Mouse (Mus musculus) MEL (cell line): ENCODE results near the gene Znrf1. TPM values are rescaled to one million over a fixed set of nuclear protein-coding genes. Genes with fewer than 3 reads are reported as not detected.

Experiments
- DNase-seq: peaks from one replicate; pipeline ENCODE4 v3.0.0; 2011; ENCODE audit warnings: low read depth, low spot score
- H3K27ac ChIP-seq: 2 replicates; pipeline ENCODE4 v1.5.1; 2012; ENCODE audit warnings: low read depth, mild to moderate bottlenecking, control low read depth, low read length, moderate library complexity; ENCODE audit not compliant: control insufficient read depth
- H3K27me3 ChIP-seq, 2 experiments: fragments of 150-350 bp in 1 of 2; sonication (generic) in 1 of 2; 2 replicates each; pipeline ENCODE4 v1.6.1; 2012; ENCODE audit warnings: low read length in 2 of 2, mild to moderate bottlenecking in 2 of 2, improper control_type of control experiment in 1 of 2, moderate library complexity in 1 of 2; ENCODE audit not compliant: insufficient read depth in 2 of 2, control insufficient read depth in 1 of 2
- H3K36me3 ChIP-seq, 2 experiments: 2 replicates each; pipeline ENCODE4 v1.6.1; 2012 to 2014; ENCODE audit warnings: low read length in 2 of 2, improper control_type of control experiment in 1 of 2, inconsistent platforms in 1 of 2, mild to moderate bottlenecking in 1 of 2; ENCODE audit not compliant: insufficient read depth in 2 of 2, control insufficient read depth in 1 of 2
- H3K4me1 ChIP-seq, 2 experiments: fragments of 150-350 bp in 1 of 2; sonication (generic) in 1 of 2; 2 replicates each; pipeline ENCODE4 v1.6.1; 2012; ENCODE audit warnings: low read length in 2 of 2, improper control_type of control experiment in 1 of 2, mild to moderate bottlenecking in 1 of 2; ENCODE audit not compliant: insufficient read depth in 2 of 2, control insufficient read depth in 1 of 2
- H3K4me3 ChIP-seq, 2 experiments: fragments of 150-350 bp in 1 of 2; sonication (generic) in 1 of 2; 2 replicates each; pipeline ENCODE4 v1.5.1; 2012; ENCODE audit warnings: low read depth in 2 of 2, low read length in 2 of 2, mild to moderate bottlenecking in 2 of 2, moderate library complexity in 2 of 2, control low read depth in 1 of 2, improper control_type of control experiment in 1 of 2; ENCODE audit not compliant: control insufficient read depth in 1 of 2, insufficient read depth in 1 of 2
- H3K79me2 ChIP-seq: 2 replicates; pipeline ENCODE4 v1.6.1; 2012; ENCODE audit warnings: mild to moderate bottlenecking, low read length, moderate library complexity; ENCODE audit not compliant: control insufficient read depth, poor library complexity, insufficient read depth
- H3K9ac ChIP-seq: 2 replicates; pipeline ENCODE4 v1.6.1; 2012; ENCODE audit warnings: low read depth, mild to moderate bottlenecking, control low read depth, low read length, moderate library complexity; ENCODE audit not compliant: control insufficient read depth, poor library complexity, severe bottlenecking
- H3K9me3 ChIP-seq: fragments of 150-350 bp; sonication (generic); replicated peaks from 2 replicates; pipeline ENCODE4 v1.6.1; 2012; ENCODE audit warnings: mild to moderate bottlenecking, low read length, improper control_type of control experiment, moderate library complexity; ENCODE audit not compliant: insufficient read depth
- CHD2 ChIP-seq: IDR thresholded peaks from 2 replicates; pipeline ENCODE4 v1.6.1; 2011; ENCODE audit warnings: low read length, improper control_type of control experiment
- ELF1 ChIP-seq: IDR thresholded peaks from 2 replicates; pipeline ENCODE4 v1.6.1; 2014; ENCODE audit warnings: low read depth, mild to moderate bottlenecking, inconsistent platforms, low read length, improper control_type of control experiment, moderate library complexity
- ETS1 ChIP-seq: IDR thresholded peaks from 2 replicates; pipeline ENCODE4 v1.6.1; 2012; ENCODE audit warnings: low read depth, mild to moderate bottlenecking, inconsistent platforms, low read length, improper control_type of control experiment, moderate library complexity
- JUND ChIP-seq: IDR thresholded peaks from 2 replicates; pipeline ENCODE4 v1.6.1; 2011; ENCODE audit warnings: low read depth, mild to moderate bottlenecking, improper control_type of control experiment, low read length
- KAT2A ChIP-seq: conservative IDR thresholded peaks from 2 replicates; pipeline ENCODE4 v1.6.1; 2012; ENCODE audit warnings: low read depth, low read length, improper control_type of control experiment, inconsistent platforms
- MAZ ChIP-seq: IDR thresholded peaks from 2 replicates; pipeline ENCODE4 v1.6.1; 2012; ENCODE audit warnings: low read depth, mild to moderate bottlenecking, inconsistent platforms, low read length, improper control_type of control experiment
- MXI1 ChIP-seq: IDR thresholded peaks from 2 replicates; pipeline ENCODE4 v1.6.1; 2011; ENCODE audit warnings: mild to moderate bottlenecking, low read depth, low read length, improper control_type of control experiment
- MYB ChIP-seq: IDR thresholded peaks from 2 replicates; pipeline ENCODE4 v1.6.1; 2011; ENCODE audit warnings: mild to moderate bottlenecking, low read depth, low read length, improper control_type of control experiment
- MYC ChIP-seq: IDR thresholded peaks from 2 replicates; pipeline ENCODE4 v1.6.1; 2011; ENCODE audit warnings: low read depth, mild to moderate bottlenecking, low read length, improper control_type of control experiment, moderate library complexity
- NELFE ChIP-seq: IDR thresholded peaks from 2 replicates; pipeline ENCODE4 v1.6.1; 2011; ENCODE audit warnings: low read depth, low read length, improper control_type of control experiment
- RCOR1 ChIP-seq: IDR thresholded peaks from 2 replicates; pipeline ENCODE4 v1.6.1; 2012; ENCODE audit warnings: low read depth, mild to moderate bottlenecking, inconsistent platforms, low read length, improper control_type of control experiment
- SIN3A ChIP-seq: IDR thresholded peaks from 2 replicates; pipeline ENCODE4 v1.6.1; 2012; ENCODE audit warnings: low read length, improper control_type of control experiment, inconsistent platforms
- SMC3 ChIP-seq: IDR thresholded peaks from 2 replicates; pipeline ENCODE4 v1.6.1; 2011; ENCODE audit warnings: low read depth, low read length, improper control_type of control experiment
- TAL1 ChIP-seq: IDR thresholded peaks from 2 replicates; pipeline ENCODE4 v1.6.1; 2012; ENCODE audit warnings: mild to moderate bottlenecking, inconsistent platforms, low read length, moderate library complexity, mixed read lengths
- TBP ChIP-seq: IDR thresholded peaks from 2 replicates; pipeline ENCODE4 v1.8.0; 2011; ENCODE audit warnings: low read depth, low read length, improper control_type of control experiment
- USF2 ChIP-seq, 2 experiments: IDR thresholded peaks; 2 replicates each; pipeline ENCODE4 v1.6.1; 2011 to 2012; ENCODE audit warnings: improper control_type of control experiment in 2 of 2, low read length in 2 of 2, borderline replicate concordance in 1 of 2, inconsistent platforms in 1 of 2, low read depth in 1 of 2, mild to moderate bottlenecking in 1 of 2; ENCODE audit not compliant: insufficient read depth in 1 of 2
- ZMIZ1 ChIP-seq: IDR thresholded peaks from 2 replicates; pipeline ENCODE4 v1.6.1; 2012; ENCODE audit warnings: low read depth, mild to moderate bottlenecking, inconsistent platforms, low read length, improper control_type of control experiment, moderate library complexity
- polyA plus RNA-seq, 2 experiments: library from polyadenylated mRNA; stranded (reverse) in 1 of 2; unstranded in 1 of 2; fragments of >175 nt in 1 of 2; fragments of >200 nt in 1 of 2; gene quantifications; 2 replicates each; pipeline versions ENCODE4 v1.2.1 to v1.2.4; 2012; ENCODE audit warnings: low replicate concordance in 2 of 2, low read depth in 1 of 2; ENCODE audit not compliant: insufficient read length in 2 of 2, insufficient read depth in 1 of 2, missing spikeins in 1 of 2
- total RNA-seq: library from RNA; depleted of rRNA; stranded (reverse); fragments of 300-350 nt; gene quantifications from 2 replicates; pipeline ENCODE4 v1.2.3, GENCODE M21; 2012

The Znrf1 gene
- total and polyA plus RNA-seq, 3 experiments, result 18.4 to 36.0 TPM; not detected in 1

GRCm38 (mm10) chr8:111531191-111531590 is 4.7 kb upstream of the Znrf1 start:
- Histone ChIP-seq H3K4me1 (peaks cover 3 to 14% of the 10 kb centered on the region in 2 experiments; a peak in 3 of 4 replicates), H3K4me3 (no peak overlapping the region)
- no peak for DNase-seq
- TF ChIP-seq NELFE (no peak), ETS1 (no peak), TAL1 (no peak), MAZ (no peak), CHD2 (no peak), MXI1 (no peak), USF2 (IDR thresholded peaks at IDR 0.05; ENCODE audit: borderline replicate concordance in 1 of 2, insufficient read depth in 1 of 2, low read depth in 1 of 2, low read length in 2 of 2) (no peak), MYC (no peak), KAT2A (no peak), ZMIZ1 (no peak), SMC3 (no peak), TBP (no peak), SIN3A (no peak), MYB (no peak), RCOR1 (no peak), ELF1 (no peak)
- TF ChIP-seq, all 39 proteins: peak for 0
- no peak overlapping the region for H3K9ac ChIP-seq
- no peaks in the 10 kb centered on the region; the same call in 1 of the 2 replicates for H3K79me2 ChIP-seq
- H3K27me3 ChIP-seq, result no peaks in the 10 kb centered on the region
- H3K27ac ChIP-seq, result no peak overlapping the region
- H3K9me3 ChIP-seq, result no peaks in the 10 kb centered on the region
- H3K36me3 ChIP-seq, result peaks cover 0 to 7% of the 10 kb centered on the region in 2 experiments; a peak in 2 of 4 replicates

- Histone ChIP-seq H3K4me3 (no peak overlapping the region), H3K79me2 (peaks cover 3% of the 10 kb centered on the region), H3K9ac (no peak overlapping the region), H3K27ac (no peak overlapping the region), H3K27me3 (no peaks in the 10 kb centered on the region), H3K36me3 (peaks cover 0 to 7% of the 10 kb centered on the region in 2 experiments; a peak in 2 of 4 replicates), H3K9me3 (no peaks in the 10 kb centered on the region), H3K4me1 (peaks cover 3 to 13% of the 10 kb centered on the region in 2 experiments; a peak in 3 of 4 replicates)
- DNase-seq, result no peak
- no peak for TF ChIP-seq USF2 (IDR thresholded peaks at IDR 0.05; ENCODE audit: borderline replicate concordance in 1 of 2, insufficient read depth in 1 of 2, low read depth in 1 of 2, low read length in 2 of 2)
- TF ChIP-seq MYB, result no peak
- TF ChIP-seq JUND, result no peak
Observed at GRCm38 (mm10) chr8:111531621-111532020, 4.3 kb upstream of the Znrf1 start.
